Mouse (Mus musculus) liver, postnatal 0 days (tissue): ENCODE results near the gene Gpr160. TPM values are rescaled to one million over a fixed set of nuclear protein-coding genes. Genes with fewer than 3 reads are reported as not detected.

Experiments used
- ATAC-seq: fragments of 200-750 bp; cut with Nextera tagmentation; 2 replicates; pipeline ENCODE4 v1.8.0; 2017; ENCODE audit warnings: mild to moderate bottlenecking, moderate library complexity
- DNase-seq: peaks from one replicate; pipeline ENCODE4 v3.0.0-alpha.2; 2016
- H3K27ac ChIP-seq: fragments of 300-500 bp; sonication (generic); 2 replicates; pipeline ENCODE4 v1.5.1; 2014; ENCODE audit warnings: antibody characterized with exemption, moderate library complexity, mild to moderate bottlenecking, low read depth
- H3K27me3 ChIP-seq: fragments of 300-500 bp; sonication (generic); 2 replicates; pipeline ENCODE4 v1.6.1; 2014; ENCODE audit warnings: low read length, control low read depth, mixed read lengths; ENCODE audit not compliant: insufficient read depth
- H3K36me3 ChIP-seq: fragments of 300-500 bp; sonication (generic); replicated peaks from 2 replicates; pipeline ENCODE4 v1.6.1; 2014; ENCODE audit warnings: mild to moderate bottlenecking, control low read depth, low read length, moderate library complexity, mixed read lengths; ENCODE audit not compliant: insufficient read depth
- H3K4me1 ChIP-seq: fragments of 300-500 bp; sonication (generic); 2 replicates; pipeline ENCODE4 v1.6.1; 2014; ENCODE audit warnings: antibody characterized with exemption, mild to moderate bottlenecking, control low read depth; ENCODE audit not compliant: insufficient read depth
- H3K4me2 ChIP-seq: fragments of 300-500 bp; sonication (generic); 2 replicates; pipeline ENCODE4 v1.6.1; 2014; ENCODE audit warnings: low read depth, mild to moderate bottlenecking, low read length, moderate library complexity, mixed read lengths
- H3K4me3 ChIP-seq: fragments of 300-500 bp; sonication (generic); 2 replicates; pipeline ENCODE4 v1.5.1; 2014; ENCODE audit warnings: low read depth, low read length
- H3K9ac ChIP-seq: fragments of 300-500 bp; sonication (generic); replicated peaks from 2 replicates; pipeline ENCODE4 v1.6.1; 2014; ENCODE audit warnings: mild to moderate bottlenecking, moderate library complexity
- H3K9me3 ChIP-seq: fragments of 300-500 bp; sonication (generic); 2 replicates; pipeline ENCODE4 v1.6.1; 2016; ENCODE audit warnings: mild to moderate bottlenecking, control low read depth, low read length, mixed read lengths
- CTCF ChIP-seq: sonication (generic); IDR thresholded peaks from 2 replicates; pipeline ENCODE4 v1.5.1; 2016; ENCODE audit warnings: antibody characterized with exemption, low read depth
- EP300 ChIP-seq: IDR thresholded peaks from 2 replicates; pipeline ENCODE4 v1.6.1; 2016; ENCODE audit warnings: antibody characterized with exemption, low read depth, mild to moderate bottlenecking
- WGBS: fragments of 180-500 bp; shearing (Covaris S2); extraction: QIAGEN DNeasy Blood & Tissue Kit; methylation state at CpG from one replicate; pipeline ENCODE4 v1.1.7; 2014; ENCODE audit not compliant: insufficient replicate concordance; 5-methylcytosine and 5-hydroxymethylcytosine counted together
- polyA plus RNA-seq: library from polyadenylated mRNA; unstranded; fragments of >200 nt; fragmentation: Nextera tagmentation; extraction: Ambion mirVana; gene quantifications from 2 replicates; pipeline ENCODE4 v1.2.1, GENCODE M21; 2015

Gpr160 gene
- 5.4 and 5.9 TPM in 2 replicates for polyA plus RNA-seq

DNA sequence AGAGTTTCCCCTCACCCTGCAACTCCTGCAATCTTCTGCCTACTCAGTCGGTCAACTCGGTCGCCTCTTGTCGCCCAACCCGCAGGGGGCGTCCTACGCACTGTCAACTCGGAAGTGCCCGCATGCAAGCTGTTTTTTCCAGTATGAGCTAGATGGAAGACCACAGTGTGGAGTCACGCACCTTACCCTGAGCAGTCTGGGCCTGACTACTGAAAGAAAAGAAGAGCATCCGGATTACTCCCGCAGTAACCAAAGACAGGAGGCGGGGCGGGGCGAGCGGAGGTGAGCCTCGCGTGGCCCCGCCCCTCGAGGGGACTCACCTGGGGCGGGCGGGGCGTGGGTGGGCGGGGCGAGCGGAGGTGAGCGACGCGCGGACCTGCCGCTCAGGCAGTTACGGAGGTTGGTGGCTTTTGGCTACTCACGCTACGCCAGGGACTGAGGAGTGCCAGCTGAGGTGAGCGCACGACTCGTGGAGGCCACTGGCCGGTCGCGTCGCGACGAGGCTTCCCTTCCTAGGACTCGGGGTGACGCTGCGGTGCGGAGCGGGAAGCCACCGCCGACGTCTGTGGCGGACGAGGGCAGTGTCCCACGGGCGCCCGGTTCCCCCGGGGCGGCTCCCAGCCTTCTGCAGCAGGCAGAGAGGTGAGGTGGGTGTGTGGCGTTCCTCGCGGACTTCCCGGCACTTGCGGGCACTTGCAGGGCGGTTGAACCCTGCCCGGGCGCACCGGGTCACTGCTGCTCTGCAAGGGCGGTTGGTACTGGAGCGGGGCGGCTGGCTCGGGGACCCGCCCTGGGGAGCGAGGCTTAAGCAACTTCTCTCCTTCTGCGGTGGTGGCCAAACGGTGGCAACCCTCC lies at the start of gene Gpr160:
Gene Gpr160 (plus strand): TSS at position 347 of the 855 bp plus-strand sequence.
- ATAC-seq = peak; percentile 87
- H3K27ac ChIP-seq = peak within 1 kb of the TSS; percentile 71
- H3K4me2 ChIP-seq = peak within 1 kb of the TSS; percentile 94
- H3K9me3 ChIP-seq = no peaks in the 10 kb centered on the region
- 2% methylated on average over 65 of the region's 75 CpGs for WGBS
- H3K4me3 ChIP-seq = peak within 1 kb of the TSS; percentile 64
- H3K9ac ChIP-seq = peak within 1 kb of the TSS; percentile 73
- peak; percentile 81 for DNase-seq
- H3K27me3 ChIP-seq = peaks cover 9% of the 10 kb centered on the region; the same call in 1 of the 2 replicates
- TF ChIP-seq CTCF (peak; percentile 78), EP300 (no peak)
- no peaks in the 10 kb centered on the region for H3K36me3 ChIP-seq
- peaks cover 6% of the 10 kb centered on the region for H3K4me1 ChIP-seq

GRCm38 (mm10) chr3:30812881-30813280 lies 42.9 kb upstream of the Gpr160 start:
- no peak overlapping the region for H3K4me2 ChIP-seq
- peaks cover 56% of the 10 kb centered on the region for H3K36me3 ChIP-seq
- H3K9me3 ChIP-seq = no peaks in the 10 kb centered on the region
- H3K27me3 ChIP-seq = no peaks in the 10 kb centered on the region
- WGBS = 64% methylated on average over 3 of the region's 3 CpGs
- H3K4me3 ChIP-seq = no peak overlapping the region
- no peak for ATAC-seq
- H3K27ac ChIP-seq = no peak overlapping the region
- H3K9ac ChIP-seq = no peak overlapping the region
- TF ChIP-seq EP300 (no peak), CTCF (no peak)
- DNase-seq = no peak
- no peaks in the 10 kb centered on the region for H3K4me1 ChIP-seq

DNA sequence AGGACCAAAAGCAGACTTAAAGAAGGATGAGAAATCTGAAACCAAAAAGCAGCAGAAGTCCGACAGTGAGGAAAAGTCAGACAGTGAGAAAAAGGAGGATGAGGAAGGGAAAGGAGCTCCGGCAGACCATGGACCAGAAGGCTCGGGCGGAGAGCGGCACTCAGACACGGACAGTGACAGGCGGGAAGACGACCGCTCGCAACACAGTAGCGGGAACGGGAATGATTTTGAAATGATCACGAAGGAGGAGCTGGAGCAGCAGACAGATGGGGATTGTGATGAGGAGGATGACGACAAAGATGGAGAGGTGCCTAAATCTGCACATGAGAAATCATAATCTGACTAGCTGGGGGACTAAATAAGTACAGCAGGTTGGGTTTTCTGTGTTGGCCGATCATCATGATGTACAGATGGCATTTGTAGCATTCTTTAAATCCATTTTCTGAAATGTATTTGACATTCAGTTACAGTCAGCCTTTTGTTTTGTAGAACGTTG lies 37.1 kb upstream of the Gpr160 start:
- Histone ChIP-seq H3K27ac (no peak overlapping the region), H3K9ac (no peak overlapping the region), H3K9me3 (no peaks in the 10 kb centered on the region), H3K36me3 (peaks cover 51% of the 10 kb centered on the region), H3K27me3 (no peaks in the 10 kb centered on the region), H3K4me3 (no peak overlapping the region), H3K4me2 (no peak overlapping the region), H3K4me1 (no peaks in the 10 kb centered on the region)
- WGBS = 96% methylated on average over 16 of the region's 16 CpGs
- ATAC-seq = no peak
- no peak for TF ChIP-seq CTCF
- TF ChIP-seq EP300 = no peak
- no peak for DNase-seq

- Histone ChIP-seq H3K36me3 (peaks cover 29% of the 10 kb centered on the region), H3K27ac (no peak overlapping the region), H3K4me3 (no peak overlapping the region), H3K4me2 (no peak overlapping the region), H3K9me3 (no peaks in the 10 kb centered on the region), H3K27me3 (no peaks in the 10 kb centered on the region), H3K4me1 (no peaks in the 10 kb centered on the region), H3K9ac (no peak overlapping the region)
- no peak for DNase-seq
- no peak for ATAC-seq
- TF ChIP-seq CTCF = no peak
- no peak for TF ChIP-seq EP300
- 89% methylated on average over 8 of the region's 8 CpGs for WGBS
Measured at GRCm38 (mm10) chr3:30822163-30822562, 33.6 kb upstream of the Gpr160 start.

- Histone ChIP-seq H3K27me3 (no peaks in the 10 kb centered on the region), H3K4me1 (no peaks in the 10 kb centered on the region), H3K4me2 (no peak overlapping the region), H3K27ac (no peak overlapping the region), H3K4me3 (no peak overlapping the region), H3K9ac (no peak overlapping the region), H3K9me3 (no peaks in the 10 kb centered on the region), H3K36me3 (no peaks in the 10 kb centered on the region; the same call in none of the 2 replicates)
- no peak for ATAC-seq
- no peak for DNase-seq
- WGBS = 75% methylated on average over 5 of the region's 5 CpGs
- TF ChIP-seq CTCF = no peak
- no peak for TF ChIP-seq EP300
Measured at GRCm38 (mm10) chr3:30826069-30826468, 29.7 kb upstream of the Gpr160 start.

DNA sequence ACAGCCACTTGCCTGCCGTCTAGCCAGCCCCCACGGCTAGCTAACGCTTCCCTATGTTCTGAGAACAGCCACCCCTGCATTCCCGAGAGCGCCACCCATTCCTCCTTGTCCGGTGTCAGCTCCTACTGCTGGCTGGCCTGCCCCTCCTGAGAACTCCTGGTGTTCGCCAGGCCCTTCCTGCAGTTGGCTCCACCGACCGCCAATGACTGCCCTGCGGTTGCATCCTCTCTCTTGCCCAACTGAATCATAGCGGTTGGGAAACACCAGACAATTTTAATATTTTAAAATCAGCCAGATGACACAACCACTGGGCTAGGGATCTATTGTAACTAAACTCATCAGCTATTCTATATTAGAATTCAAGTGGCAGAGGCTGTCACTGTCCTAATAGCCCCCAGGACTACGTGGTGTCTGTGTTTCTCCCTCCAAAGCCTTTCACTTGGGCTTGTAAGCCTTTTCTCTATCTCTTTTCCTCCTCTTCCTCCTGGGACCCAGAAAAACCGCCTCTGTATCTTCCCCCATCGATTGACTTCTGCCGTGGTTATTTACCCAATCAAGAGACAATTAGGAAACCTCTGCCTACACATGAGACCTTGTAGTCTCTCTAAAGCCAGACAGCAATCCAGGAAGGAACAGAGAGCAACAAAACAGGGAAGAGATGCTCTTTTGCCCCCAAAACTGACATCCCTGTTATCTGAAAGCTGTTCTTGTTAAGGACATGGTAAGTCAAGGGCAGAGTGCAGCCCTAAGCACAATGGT lies 23.7 kb upstream of the Gpr160 start:
- DNase-seq = no peak
- Histone ChIP-seq H3K4me3 (no peak overlapping the region), H3K9ac (no peak overlapping the region), H3K36me3 (no peaks in the 10 kb centered on the region), H3K27ac (peak overlapping the region; percentile 52; the same call in 1 of the 2 replicates), H3K9me3 (no peaks in the 10 kb centered on the region), H3K4me1 (no peaks in the 10 kb centered on the region), H3K27me3 (no peaks in the 10 kb centered on the region), H3K4me2 (peak overlapping the region; percentile 26; the same call in 1 of the 2 replicates)
- peak; percentile 19; the same call in 1 of the 2 replicates for ATAC-seq
- 62% methylated on average over 15 of the region's 15 CpGs for WGBS
- TF ChIP-seq EP300 (no peak), CTCF (no peak)
